Mouse (Mus musculus) cerebellum, postnatal 25 days (tissue): ENCODE results near the gene Cnp.
"Not testable (repeated sequence)": the region's sequence is repeated elsewhere in the genome, so short reads cannot be mapped to it uniquely, and the experiment has no call there.

ENCODE experiments used
- DNase-seq, 2 experiments: peaks; one replicate each; pipeline ENCODE4 v3.0.0; 2021; ENCODE audit warnings: mixed read lengths in 2 of 2

Gene Cnp

DNA sequence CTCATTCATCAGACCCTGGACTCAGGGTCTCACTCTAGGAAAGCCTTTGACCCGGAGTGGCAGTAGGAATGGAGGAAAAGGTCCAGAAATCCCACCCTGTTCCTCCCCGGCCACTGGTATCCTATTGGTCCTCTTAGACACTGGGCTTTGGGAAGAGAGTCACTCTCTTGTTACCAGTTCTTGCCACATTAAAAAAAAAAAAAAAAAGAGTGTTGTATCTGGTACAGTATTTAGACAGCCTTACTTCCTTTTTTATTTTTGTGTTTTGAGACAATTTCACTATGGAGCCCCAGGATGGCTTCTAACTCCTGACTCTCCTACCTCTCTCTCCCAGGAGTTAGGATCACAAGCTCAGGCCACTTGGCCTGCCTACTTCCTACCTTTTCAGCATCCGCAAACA is 17.1 kb upstream of the Cnp start:
- DNase-seq, result no peak

DNA sequence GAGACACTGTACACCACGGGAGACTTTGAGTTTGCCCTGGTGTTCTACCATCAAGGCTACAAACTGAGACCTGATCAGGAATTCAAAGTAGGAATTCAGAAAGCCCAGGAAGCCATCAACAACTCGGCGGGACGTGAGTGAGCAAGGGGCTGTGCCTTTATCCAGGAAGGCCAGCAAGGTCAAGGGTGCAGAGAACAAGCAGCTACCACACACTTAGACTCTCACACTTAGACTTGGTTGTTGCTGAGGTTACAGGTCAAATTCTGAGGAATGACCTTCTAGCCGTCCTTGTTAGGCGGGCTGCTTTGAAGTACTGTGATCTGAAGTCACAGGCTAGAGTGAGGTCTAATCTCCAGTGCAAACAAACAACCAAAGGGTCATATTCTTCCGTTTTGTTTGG is 15.2 kb upstream of the Cnp start:
- no peak for DNase-seq

- DNase-seq, result no peak
Measured at GRCm38 (mm10) chr11:100561748-100562147, 13.0 kb upstream of the Cnp start.

GRCm38 (mm10) chr11:100564297-100564696 is 10.4 kb upstream of the Cnp start:
- DNase-seq, result no peak

DNA sequence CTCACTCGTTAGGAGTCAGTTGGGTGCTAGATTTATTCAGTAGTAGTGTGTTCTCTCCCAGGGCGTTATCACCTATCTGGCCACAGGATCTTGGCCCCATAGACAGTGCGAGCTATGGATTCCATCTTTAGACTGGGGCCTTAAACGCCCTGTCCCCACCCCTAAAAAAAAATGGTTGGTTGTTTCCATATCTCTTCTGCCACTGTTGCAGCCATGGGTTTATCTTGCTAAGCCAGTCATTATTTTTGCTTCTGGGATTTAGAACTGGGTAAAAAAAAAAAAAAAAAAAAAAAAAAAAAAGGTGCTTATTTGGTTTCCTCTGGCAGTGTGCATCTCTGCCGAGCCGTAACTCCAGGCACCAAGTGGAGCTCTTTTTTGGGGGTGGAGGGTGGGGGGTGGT is 10.0 kb upstream of the Cnp start:
- DNase-seq, result no peak

GRCm38 (mm10) chr11:100567229-100567628 is 7.5 kb upstream of the Cnp start:
- no peak for DNase-seq

- no peak for DNase-seq
Measured at GRCm38 (mm10) chr11:100567815-100568245, 6.9 kb upstream of the Cnp start.

DNA sequence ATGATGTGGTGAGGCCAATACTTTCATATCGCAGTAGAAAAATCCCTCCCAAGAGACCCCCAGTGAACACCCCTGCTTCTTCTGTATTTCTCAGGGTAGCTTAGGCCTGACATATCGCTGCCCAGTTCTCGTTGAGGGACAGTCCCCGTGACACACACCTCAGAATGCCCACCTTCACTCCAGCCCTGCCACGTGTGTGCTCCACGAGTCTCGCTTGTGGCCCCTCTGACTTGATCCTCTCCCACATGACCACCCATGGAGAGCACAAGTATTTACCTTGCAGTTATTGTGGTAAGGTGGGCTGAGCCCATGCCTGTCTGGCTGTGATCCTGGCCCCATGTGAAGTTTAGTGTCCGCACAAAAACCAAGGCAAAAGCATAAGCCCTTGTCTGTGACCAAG is 6.0 kb upstream of the Cnp start:
- DNase-seq, result no peak

DNA sequence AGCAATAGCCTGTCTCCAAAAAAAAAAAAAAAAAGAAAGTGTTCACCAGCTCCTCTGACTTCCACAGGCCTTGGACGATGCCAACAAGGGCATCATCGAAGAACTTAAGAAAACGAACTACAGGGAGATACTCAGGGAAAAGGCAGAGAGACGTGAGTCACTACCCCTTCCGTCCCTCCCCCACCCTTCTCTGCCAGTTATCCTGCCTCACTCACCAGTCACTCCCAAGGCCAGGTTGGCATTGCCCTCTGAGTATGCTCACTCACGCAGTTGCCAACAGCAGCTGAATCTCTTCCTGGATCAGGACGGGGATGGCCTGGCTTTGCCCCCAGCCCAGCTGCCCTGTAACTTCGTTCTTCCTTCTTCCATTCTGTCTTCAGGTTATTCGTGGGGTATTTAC is 4.9 kb upstream of the Cnp start:
- DNase-seq, result no peak

- peak; percentile 74 to 86 for DNase-seq
Measured at GRCm38 (mm10) chr11:100570430-100571201, 4.1 kb upstream of the Cnp start.

DNA sequence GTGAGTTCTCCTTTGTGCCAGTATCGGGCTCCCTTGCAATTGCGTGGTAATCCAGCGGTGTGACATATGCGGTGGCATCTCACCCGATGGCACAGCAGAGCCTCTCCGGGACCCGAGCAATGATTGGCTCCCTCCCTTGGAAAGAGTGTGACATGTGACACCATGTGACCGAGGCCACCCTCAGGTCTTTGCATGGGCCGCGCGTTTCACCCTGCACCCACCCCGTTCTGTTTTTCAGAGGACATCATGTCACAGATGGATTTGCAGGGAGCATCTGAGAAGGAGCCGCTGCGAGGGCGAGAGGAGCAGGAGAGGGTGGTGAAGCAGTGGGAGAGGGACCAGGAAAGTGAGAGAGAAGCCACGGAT is 3.5 kb upstream of the Cnp start:
- DNase-seq, result peak; percentile 32 to 48

- DNase-seq, result no peak
Measured at GRCm38 (mm10) chr11:100574188-100574587, 516 bp upstream of the Cnp start.

- DNase-seq, result peak in 1 of 2 experiments; percentile 58
Measured at GRCm38 (mm10) chr11:100575484-100575855, 766 bp downstream of the Cnp start.

DNA sequence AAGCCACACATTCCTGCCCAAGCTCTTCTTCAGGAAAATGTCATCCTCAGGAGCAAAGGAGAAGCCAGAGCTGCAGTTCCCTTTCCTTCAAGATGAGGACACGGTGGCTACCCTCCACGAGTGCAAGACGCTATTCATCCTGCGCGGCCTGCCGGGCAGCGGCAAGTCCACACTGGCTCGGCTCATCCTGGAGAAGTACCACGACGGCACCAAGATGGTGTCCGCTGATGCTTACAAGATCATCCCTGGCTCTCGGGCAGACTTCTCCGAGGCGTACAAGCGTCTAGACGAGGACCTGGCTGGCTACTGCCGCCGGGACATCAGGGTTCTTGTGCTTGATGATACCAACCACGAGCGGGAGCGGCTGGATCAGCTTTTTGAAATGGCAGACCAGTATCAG is 1.6 kb downstream of the Cnp start:
- no peak for DNase-seq

DNA sequence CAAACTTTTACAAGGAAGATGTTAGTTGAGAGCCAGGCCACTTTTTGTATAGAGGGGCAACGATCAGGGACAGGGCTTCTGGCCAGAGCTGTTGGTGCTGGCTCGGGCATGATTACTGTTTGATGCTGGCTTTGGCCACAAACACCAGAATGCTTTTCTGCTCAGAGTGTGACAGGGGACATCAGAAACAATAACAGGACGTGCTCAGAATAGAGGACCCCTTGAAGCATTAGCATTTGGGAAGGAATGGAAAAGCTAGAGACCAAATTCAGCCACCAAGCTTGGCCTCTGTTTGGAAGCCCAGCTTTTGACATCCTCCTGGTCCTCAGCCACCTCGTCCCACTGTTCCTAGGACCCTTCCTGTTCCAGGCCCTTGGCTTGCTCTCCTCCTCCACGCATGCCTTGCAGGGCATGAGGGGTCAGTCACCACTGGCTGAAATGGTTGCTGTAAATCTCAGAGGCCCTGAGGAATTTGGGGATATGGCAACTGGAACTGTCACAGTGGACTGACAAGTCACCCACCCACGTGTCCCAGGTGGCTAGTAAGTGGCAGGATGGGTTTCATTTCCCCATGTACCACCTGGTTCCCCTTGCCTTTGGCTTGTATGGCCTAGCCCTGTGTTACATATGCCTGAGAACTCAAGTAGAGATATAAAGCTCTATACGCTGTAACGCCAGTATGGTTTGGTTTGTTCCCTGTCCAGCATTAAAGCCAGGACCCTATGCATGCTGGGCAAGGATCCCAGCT is 3.3 kb downstream of the Cnp start:
- no peak for DNase-seq

GRCm38 (mm10) chr11:100579116-100579799 is 4.6 kb downstream of the Cnp start:
- DNase-seq, result no peak

GRCm38 (mm10) chr11:100580275-100580674 is 5.6 kb downstream of the Cnp start:
- no peak for DNase-seq

DNA sequence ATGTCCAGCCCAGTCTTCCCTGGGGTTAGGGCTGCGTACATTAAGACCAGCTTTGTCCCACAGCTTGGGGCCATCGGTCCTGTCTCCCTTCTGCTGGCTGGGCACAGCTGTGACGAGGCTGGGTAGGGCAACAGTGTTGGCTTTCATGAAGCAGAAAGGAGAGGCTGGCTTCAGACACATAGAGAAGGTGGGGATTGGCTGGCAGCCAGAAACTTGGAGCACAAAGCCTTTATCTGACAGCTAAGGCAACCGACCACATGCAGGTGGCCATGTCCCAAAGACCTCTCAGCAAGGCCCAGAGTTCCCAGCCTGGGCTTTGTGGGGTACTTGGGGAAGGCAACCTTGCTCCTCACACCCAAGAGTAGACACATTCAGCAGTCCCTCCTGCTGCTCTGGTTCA is 7.1 kb downstream of the Cnp start:
- DNase-seq, result peak; percentile 41 to 64

DNA sequence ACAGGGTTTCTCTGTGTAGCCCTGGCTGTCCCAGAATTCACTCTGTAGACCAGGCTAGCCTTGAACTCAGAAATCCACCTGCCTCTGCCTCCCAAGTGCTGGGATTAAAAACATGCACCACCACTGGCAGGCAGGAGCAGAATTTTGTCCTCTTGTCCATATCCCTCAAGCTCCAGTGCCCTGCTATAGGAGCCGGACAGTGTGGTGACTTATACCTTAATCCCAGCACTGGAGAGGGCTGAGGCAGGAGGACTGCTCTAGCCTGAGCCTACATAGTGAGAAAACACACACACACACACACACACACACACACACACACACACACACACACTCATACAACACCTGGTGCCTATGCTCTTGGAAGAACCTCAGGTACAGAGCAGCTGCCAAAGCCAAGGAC is 7.7 kb downstream of the Cnp start:
- not testable (repeated sequence) for DNase-seq

DNA sequence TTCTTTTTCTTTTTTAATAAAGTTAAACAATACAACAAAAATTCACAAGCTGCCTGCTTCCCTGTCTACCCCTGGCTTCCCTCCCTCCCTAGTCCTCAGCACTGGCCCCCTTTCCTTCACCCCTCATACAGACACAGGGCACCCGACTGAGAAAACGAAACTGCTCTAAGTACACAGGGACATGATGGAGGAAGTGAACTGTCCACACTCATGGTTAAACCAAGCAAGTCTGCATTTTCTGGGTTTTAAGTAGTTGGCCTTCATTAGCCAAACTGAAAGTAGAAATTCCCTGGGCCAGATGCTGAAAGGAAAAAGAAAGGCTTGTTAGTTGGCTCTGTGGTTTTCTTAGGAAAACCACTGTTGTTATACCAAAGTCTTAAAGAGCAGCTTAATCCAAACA is 8.1 kb downstream of the Cnp start:
- DNase-seq, result no peak

GRCm38 (mm10) chr11:100584561-100584961 is 9.9 kb downstream of the Cnp start:
- DNase-seq, result no peak

DNA sequence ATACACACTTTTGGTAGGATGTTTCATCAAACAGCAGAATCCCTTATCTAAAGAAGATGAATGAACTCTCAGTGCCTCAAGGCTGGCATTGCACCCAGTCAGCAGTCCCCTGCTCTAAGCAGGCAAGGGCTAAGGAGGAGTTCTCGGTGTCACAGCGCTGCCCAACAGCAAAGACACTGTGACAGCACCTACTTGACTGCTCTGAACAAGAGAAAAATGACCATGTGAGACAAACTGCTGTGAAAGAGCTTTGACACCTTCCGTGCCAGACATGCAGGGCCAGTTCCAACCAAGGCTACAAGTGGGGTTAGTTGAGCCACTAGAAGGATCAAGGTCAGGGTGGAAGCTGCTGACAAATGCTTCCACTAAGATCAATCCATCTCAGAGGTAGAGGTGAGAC is 10.4 kb downstream of the Cnp start:
- DNase-seq, result no peak

DNA sequence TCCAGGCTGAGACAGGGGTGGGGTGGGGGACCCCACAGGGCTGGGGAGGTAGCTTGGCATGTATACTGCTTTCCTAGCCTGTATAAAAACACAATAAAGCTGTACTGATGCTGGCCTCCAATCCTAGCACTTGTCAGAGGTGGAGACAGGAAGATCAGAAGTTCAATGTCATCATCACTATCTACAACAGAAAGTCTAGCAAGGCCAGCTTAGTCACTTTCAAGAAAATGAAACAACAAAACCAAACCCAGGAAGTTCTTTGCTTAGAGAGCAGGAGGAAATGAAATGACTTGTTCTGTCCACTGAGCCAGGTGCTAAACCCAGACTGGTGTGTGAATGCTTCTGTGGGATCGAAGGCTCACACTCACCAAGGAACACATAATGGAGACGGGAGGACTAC is 13.8 kb downstream of the Cnp start:
- no peak for DNase-seq
